Mouse (Mus musculus) olfactory bulb, adult 2 months (tissue): ENCODE measurements at regions not wholly inside any gene's neighbourhood (a gene's known extent, or its start where the extent isn't known, plus 50 kb on each side); places are given as distances from the start of the nearest gene placed in this dataset.

Source experiments
- H3K27ac ChIP-seq: fragments of 200-500 bp; 2 replicates; pipeline ENCODE4 v1.5.1; 2012; ENCODE audit warnings: low read depth, low read length; ENCODE audit not compliant: insufficient read depth
- H3K4me1 ChIP-seq: fragments of 200-500 bp; 2 replicates; pipeline ENCODE4 v1.6.1; 2012; ENCODE audit warnings: low read length; ENCODE audit not compliant: control insufficient read depth, insufficient read depth
- H3K4me3 ChIP-seq: fragments of 200-500 bp; 2 replicates; pipeline ENCODE4 v1.5.1; 2012; ENCODE audit warnings: mild to moderate bottlenecking, low read depth, low read length, moderate library complexity; ENCODE audit not compliant: insufficient read depth
- CTCF ChIP-seq: fragments of 200-500 bp; IDR thresholded peaks from 2 replicates; pipeline ENCODE4 v1.5.1; 2012; ENCODE audit warnings: low read depth, mild to moderate bottlenecking, low read length, moderate library complexity; ENCODE audit not compliant: insufficient read depth
- POLR2A ChIP-seq: fragments of 200-500 bp; IDR thresholded peaks from 2 replicates; pipeline ENCODE4 v1.6.1; 2012; ENCODE audit warnings: mild to moderate bottlenecking, low read depth, low read length, moderate library complexity; ENCODE audit not compliant: insufficient read depth
- WGBS: fragments of 180-500 bp; shearing (Covaris S2); methylation state at CpG from one replicate; pipeline ENCODE4 v1.1.7; 2018; 5-methylcytosine and 5-hydroxymethylcytosine counted together

DNA sequence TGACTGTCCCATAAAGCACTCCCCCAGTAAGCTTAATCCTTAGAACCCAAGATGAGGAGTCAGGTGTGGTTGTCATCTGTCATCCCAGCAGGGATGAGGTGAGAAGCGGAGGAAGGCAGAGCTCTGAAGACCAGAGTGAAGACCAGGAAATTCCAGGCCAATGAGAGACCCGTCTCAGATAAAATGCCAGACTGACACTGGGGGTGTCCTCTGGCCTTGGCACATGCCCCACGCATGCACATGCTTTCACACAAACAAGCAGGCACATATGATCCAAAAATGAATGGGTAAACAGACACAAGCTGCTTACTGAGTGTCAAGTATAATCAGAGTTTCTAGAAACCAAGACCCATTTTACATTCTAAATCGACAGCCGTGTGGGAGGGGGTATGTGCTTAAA lies 75.3 kb upstream of the Ercc4 start:
- no peak overlapping the region for H3K4me3 ChIP-seq
- no peaks in the 10 kb centered on the region for H3K4me1 ChIP-seq
- no peak overlapping the region for H3K27ac ChIP-seq
- no peak for TF ChIP-seq CTCF
- no peak for TF ChIP-seq POLR2A
- 77% methylated on average over 5 of the region's 5 CpGs for WGBS

DNA sequence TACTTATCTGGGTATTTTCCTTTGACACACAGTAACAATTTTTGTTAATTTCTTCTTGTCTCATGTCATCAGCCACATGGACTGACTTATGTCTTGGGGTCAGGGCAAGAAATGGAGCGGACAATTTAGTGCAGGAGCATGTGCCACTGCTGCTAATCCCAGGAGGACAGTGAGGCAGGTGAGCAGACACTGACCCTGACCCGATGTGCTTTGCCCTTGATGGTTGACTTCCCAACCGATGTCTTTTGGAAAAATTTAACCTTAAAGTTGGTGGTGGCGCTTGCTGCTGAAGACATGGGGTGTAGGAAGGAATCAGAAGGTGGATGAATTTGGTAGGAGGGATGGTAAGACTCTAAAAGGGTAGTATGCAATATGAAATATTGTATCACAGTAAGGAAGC lies 72.9 kb upstream of the Ercc4 start:
- Histone ChIP-seq H3K27ac (no peak overlapping the region), H3K4me1 (no peaks in the 10 kb centered on the region), H3K4me3 (no peak overlapping the region)
- 93% methylated on average over 4 of the region's 4 CpGs for WGBS
- no peak for TF ChIP-seq CTCF
- TF ChIP-seq POLR2A: no peak

DNA sequence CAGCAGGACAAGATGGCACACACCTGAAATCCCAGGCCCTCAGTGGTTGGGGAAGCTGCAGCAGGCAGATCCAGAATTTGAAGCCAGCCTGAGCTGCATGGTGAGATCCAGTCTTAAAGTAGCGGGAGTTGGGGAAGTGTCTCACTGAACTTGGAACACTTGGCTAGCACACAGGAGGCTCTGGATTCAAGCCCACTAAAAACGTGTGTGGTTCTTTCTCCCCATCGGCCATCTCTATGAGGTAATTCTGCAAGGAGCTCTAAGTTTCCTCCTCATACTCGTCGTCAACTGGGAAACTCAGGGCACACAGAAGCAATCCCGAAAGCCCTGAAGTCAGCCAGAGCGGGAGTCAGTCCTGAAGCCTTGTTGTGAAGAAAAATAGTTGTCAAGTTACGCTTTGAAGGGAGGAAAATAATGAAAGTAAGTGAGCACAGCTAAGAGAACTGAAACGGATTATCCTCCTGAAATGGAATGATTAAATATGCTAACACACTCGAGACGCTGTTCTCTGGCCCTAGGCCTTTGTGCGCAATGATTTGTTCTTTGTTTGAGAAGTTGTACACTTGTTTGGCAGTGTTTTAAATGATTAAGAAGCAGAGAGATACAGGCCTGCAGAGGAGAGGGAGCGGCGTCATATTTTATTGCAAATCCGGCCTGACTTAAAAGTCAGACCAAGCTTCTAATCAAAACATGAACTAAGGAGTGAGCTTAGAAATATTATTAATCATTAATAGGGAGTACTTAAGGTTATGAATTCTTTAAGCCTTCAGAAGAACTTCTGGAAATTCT lies 69.0 kb upstream of the Ercc4 start:
- TF ChIP-seq CTCF (no peak), POLR2A (no peak)
- no peaks in the 10 kb centered on the region for H3K4me1 ChIP-seq
- no peak overlapping the region for H3K4me3 ChIP-seq
- H3K27ac ChIP-seq: no peak overlapping the region
- 66% methylated on average over 15 of the region's 15 CpGs for WGBS

DNA sequence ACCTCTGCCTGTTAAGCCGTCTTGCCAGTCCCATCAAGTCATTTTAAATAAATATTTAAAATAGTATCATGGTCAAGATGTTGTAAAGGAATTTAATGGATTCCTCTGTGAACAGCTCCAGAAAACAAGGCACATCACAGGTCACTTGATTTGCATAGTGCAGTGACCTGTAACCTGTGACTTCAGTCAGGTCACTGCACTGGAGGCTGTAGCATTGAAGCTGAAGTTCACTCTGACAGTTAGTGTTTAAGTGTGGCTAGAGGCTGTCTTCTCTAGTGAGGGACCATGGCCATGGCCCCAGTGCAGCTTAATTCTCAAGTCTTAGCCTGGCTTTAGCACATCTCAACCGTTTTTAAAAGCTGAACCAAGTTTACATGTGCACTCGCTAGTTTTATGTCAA lies 68.1 kb upstream of the Ercc4 start:
- WGBS: 87% methylated on average over 3 of the region's 3 CpGs
- TF ChIP-seq CTCF (no peak), POLR2A (no peak)
- Histone ChIP-seq H3K4me1 (no peaks in the 10 kb centered on the region), H3K27ac (no peak overlapping the region), H3K4me3 (no peak overlapping the region)

DNA sequence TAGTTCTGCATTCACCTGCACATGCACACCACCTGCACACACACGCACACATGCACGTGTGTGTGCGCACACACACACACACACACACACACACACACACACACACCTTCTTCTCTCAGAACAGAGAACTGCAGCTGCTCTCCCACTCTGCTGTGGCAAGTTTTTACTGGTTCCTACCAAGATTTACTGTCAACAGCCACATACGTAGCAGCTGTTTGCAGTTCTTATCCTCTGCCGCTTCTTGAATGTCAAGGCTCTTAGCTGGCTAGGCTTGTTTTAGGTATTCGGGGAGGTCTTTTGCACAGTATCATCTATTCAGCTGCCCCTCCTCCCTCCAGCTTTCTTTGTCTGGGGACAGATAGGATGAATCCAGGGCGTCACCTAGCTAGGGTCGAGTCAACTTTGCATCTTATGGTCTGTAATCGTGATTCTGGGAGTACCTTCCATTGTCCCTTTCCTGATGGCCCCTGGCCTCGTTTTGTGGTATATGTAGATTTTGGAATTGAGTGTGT lies 64.3 kb upstream of the Ercc4 start:
- 67% methylated on average over 10 of the region's 10 CpGs for WGBS
- Histone ChIP-seq H3K4me3 (no peak overlapping the region), H3K4me1 (no peaks in the 10 kb centered on the region), H3K27ac (no peak overlapping the region)
- TF ChIP-seq CTCF (no peak), POLR2A (no peak)

DNA sequence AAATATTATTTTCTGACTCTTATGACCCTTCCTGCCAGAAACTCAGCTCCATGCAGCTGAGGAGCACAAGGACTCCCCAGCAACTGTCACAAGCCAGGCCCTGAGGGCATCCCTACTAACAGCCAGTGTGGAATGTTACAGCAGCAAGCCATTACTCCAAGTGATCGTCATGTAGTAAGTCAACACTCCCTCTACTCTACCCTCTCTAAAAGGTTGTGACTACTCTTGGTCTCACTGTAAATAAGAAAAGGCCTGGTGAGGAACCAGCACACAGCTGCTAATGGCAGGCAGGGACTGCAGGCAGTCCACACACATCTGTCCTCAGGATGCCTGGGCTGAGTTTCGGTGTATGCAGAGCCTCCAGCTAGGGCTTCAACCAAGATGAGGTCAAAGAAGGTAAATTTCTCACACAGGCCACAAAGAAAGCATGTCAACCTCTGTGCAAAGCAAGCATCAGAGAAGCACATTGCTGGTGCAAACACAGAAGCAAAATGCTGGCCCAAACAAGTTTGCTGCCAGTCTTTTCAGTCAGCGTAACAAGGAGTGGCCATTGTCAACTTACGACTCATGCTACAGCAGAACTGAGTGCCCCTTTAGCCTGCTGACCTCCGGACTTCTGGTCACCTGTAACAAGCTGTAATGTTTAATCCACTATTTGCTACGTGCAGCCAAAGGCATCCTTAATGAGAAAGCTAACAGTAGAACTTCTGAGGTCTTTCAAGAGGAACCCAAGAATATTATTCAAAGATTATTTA lies 62.9 kb upstream of the Ercc4 start:
- WGBS: 89% methylated on average over 6 of the region's 6 CpGs
- Histone ChIP-seq H3K27ac (no peak overlapping the region), H3K4me3 (no peak overlapping the region), H3K4me1 (no peaks in the 10 kb centered on the region)
- TF ChIP-seq POLR2A (no peak), CTCF (no peak)

DNA sequence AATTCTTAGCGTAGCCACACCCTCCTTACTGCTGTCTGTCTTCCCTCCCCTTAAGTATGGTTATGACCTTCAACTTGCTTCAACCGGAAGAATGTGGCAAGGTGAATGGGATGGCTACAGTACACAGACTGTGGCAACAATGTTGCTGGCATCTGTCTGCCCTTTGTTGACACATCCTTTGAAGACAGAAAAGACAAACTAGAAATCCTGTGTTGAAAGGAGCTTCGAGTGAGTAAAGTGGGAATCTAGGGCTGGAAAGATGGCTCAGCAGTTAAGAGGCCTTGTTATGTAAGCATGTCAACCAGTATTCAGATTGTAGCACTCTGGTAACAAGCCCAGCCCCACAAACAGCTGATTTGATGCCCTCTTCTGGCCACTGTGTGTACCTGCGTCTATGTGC lies 60.2 kb upstream of the Ercc4 start:
- 95% methylated on average over 4 of the region's 4 CpGs for WGBS
- no peak overlapping the region for H3K27ac ChIP-seq

DNA sequence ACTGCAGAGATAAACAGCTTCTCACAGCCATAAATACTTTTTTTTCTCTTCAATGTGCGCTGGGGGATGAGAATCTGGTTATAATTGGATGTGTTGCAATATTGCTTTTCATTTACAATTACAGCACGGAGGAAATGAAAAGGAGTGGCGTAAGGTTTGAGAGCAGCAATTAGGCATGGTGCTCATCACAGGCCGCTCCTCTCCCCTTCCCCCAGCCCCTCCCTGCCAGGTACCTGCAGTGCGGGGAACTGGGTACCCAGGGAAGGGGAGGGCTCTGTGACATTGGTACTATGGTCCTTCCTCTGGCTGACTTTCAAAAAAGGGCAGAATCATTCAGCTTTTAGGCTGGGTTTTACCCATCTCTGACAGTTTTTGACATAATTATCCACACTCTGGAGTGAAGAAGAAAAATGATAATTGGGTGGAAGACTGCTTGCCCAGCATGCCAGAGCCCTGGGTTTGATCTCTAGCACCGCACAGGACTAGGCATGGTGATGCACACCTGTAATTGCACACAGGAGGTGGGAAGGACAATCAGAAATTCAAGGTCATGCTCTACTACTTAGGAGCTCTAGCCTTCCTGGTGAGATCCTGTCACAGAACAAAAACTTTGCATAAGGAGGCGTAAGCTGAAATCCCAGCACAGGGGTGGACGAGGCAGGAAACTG lies 59.1 kb upstream of the Ercc4 start:
- Histone ChIP-seq H3K27ac (no peak overlapping the region), H3K4me3 (no peak overlapping the region), H3K4me1 (no peaks in the 10 kb centered on the region)
- TF ChIP-seq POLR2A (no peak), CTCF (no peak)
- WGBS: 56% methylated on average over 8 of the region's 8 CpGs

More for the DNA sequence above, 60.2 kb upstream of the Ercc4 start:
- Histone ChIP-seq H3K4me1 (no peaks in the 10 kb centered on the region), H3K4me3 (no peak overlapping the region)
- no peak for TF ChIP-seq CTCF
- no peak for TF ChIP-seq POLR2A

DNA sequence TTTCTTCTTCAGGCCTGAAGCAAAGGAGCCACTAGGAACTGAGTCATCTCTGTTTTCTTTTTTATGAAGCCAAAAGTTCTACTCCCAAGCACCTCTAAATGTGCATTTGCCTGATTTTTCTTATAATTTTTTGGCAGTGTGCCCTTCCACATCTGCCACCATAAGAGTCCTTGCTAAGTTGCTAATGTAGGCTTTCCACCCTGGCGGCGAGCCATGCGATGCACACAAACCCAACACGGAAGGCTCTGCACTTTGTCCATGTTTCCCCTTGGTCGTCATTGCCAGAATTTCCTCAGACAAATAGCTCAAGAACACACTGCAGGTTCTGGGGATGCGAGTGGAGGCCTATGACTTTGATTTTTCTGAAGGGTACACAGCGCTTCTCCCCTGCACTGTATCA lies 54.5 kb upstream of the Ercc4 start:
- Histone ChIP-seq H3K4me1 (no peaks in the 10 kb centered on the region), H3K4me3 (no peak overlapping the region), H3K27ac (no peak overlapping the region)
- TF ChIP-seq POLR2A (no peak), CTCF (no peak)
- WGBS: 69% methylated on average over 7 of the region's 7 CpGs
